Mouse (Mus musculus) left cerebral cortex, postnatal 14 days (tissue): ENCODE measurements at regions not wholly inside any gene's neighbourhood (a gene's known extent, or its start where the extent isn't known, plus 50 kb on each side); places are given as distances from the start of the nearest gene placed in this dataset.

Source experiments
- DNase-seq, 2 experiments: peaks; one replicate each; pipeline ENCODE4 v3.0.0; 2021 to 2022; ENCODE audit warnings: low spot score in 2 of 2, mixed read lengths in 1 of 2
- intact Hi-C: fragments of 180-260 bp; cut with DNase I; formaldehyde crosslinking; loops from one replicate; pipeline ENCODE4 v1.15.1; 2025

GRCm38 (mm10) chr9:41531596-41531995 lies 370.1 kb upstream of the Ubash3b start:
- intact Hi-C loops, result no loop called here
- no peak for DNase-seq

GRCm38 (mm10) chr9:41526126-41526525 lies 364.6 kb upstream of the Ubash3b start:
- intact Hi-C loops, result no loop called here
- DNase-seq, result no peak

- no peak for DNase-seq
- intact Hi-C loops, result no loop called here
These were observed 364.0 kb upstream of the Ubash3b start for GRCm38 (mm10) chr9:41525534-41525933.

GRCm38 (mm10) chr9:41524591-41524990 lies 363.1 kb upstream of the Ubash3b start:
- intact Hi-C loops, result no loop called here
- DNase-seq, result peak; percentile 19 to 63

- no peak for DNase-seq
These were observed 362.5 kb upstream of the Ubash3b start for GRCm38 (mm10) chr9:41523969-41524368.

GRCm38 (mm10) chr9:41522302-41522701 lies 360.8 kb upstream of the Ubash3b start:
- DNase-seq, result no peak
- intact Hi-C loops, result no loop called here

More at GRCm38 (mm10) chr9:41523969-41524368, 362.5 kb upstream of the Ubash3b start:
- intact Hi-C loops, result no loop called here

GRCm38 (mm10) chr9:41517787-41518186 lies 356.3 kb upstream of the Ubash3b start:
- DNase-seq, result no peak
- intact Hi-C loops, result no loop called here

GRCm38 (mm10) chr9:41517053-41517696 lies 355.7 kb upstream of the Ubash3b start:
- no peak for DNase-seq
- intact Hi-C loops, result no loop called here

- intact Hi-C loops, result no loop called here
- no peak for DNase-seq
These were observed 353.7 kb upstream of the Ubash3b start for GRCm38 (mm10) chr9:41515192-41515591.

- no peak for DNase-seq
- intact Hi-C loops, result no loop called here
These were observed 352.2 kb upstream of the Ubash3b start for GRCm38 (mm10) chr9:41513701-41514100.

GRCm38 (mm10) chr9:41509597-41509996 lies 348.1 kb upstream of the Ubash3b start:
- intact Hi-C loops, result no loop called here
- no peak for DNase-seq

GRCm38 (mm10) chr9:41508746-41509145 lies 347.2 kb upstream of the Ubash3b start:
- intact Hi-C loops, result no loop called here
- DNase-seq, result no peak

GRCm38 (mm10) chr9:41498326-41498725 lies 336.8 kb upstream of the Ubash3b start:
- DNase-seq, result peak; percentile 38 to 62
- intact Hi-C loops, result no loop called here

GRCm38 (mm10) chr9:41490112-41490511 lies 328.6 kb upstream of the Ubash3b start:
- intact Hi-C loops, result no loop called here
- no peak for DNase-seq

GRCm38 (mm10) chr9:41488046-41488445 lies 326.5 kb upstream of the Ubash3b start:
- intact Hi-C loops, result no loop called here
- DNase-seq, result no peak

GRCm38 (mm10) chr9:41483218-41483617 lies 321.7 kb upstream of the Ubash3b start:
- DNase-seq, result no peak
- intact Hi-C loops, result no loop called here

- DNase-seq, result no peak
- intact Hi-C loops, result no loop called here
These were observed 320.2 kb upstream of the Ubash3b start for GRCm38 (mm10) chr9:41481611-41482266.

- intact Hi-C loops, result no loop called here
- no peak for DNase-seq
These were observed 318.6 kb upstream of the Ubash3b start for GRCm38 (mm10) chr9:41479854-41480749.

- no peak for DNase-seq
- intact Hi-C loops, result no loop called here
These were observed 317.6 kb upstream of the Ubash3b start for GRCm38 (mm10) chr9:41479085-41479484.

- intact Hi-C loops, result no loop called here
- DNase-seq, result no peak
These were observed 316.8 kb upstream of the Ubash3b start for GRCm38 (mm10) chr9:41478106-41478848.
